Mouse (Mus musculus) CH12.LX (cell line): ENCODE data around the gene March4. TPM values are rescaled to one million over a fixed set of nuclear protein-coding genes. Genes with fewer than 3 reads are reported as not detected.

Experiments used
- DNase-seq: peaks from one replicate; pipeline ENCODE4 v3.0.0-alpha.2; 2013; ENCODE audit errors: extremely low read depth
- H3K27ac ChIP-seq: 2 replicates; pipeline ENCODE4 v1.5.1; 2012; ENCODE audit warnings: low read depth, mild to moderate bottlenecking, control low read depth, moderate library complexity; ENCODE audit not compliant: insufficient read depth
- H3K27me3 ChIP-seq: replicated peaks from 2 replicates; pipeline ENCODE3; 2012; ENCODE audit warnings: inconsistent platforms
- H3K36me3 ChIP-seq, 2 experiments: replicated peaks in 1 of 2; 2 replicates each; pipeline versions ENCODE3 to v1.6.1; 2012; ENCODE audit warnings: inconsistent platforms in 1 of 2, low read length in 1 of 2, mild to moderate bottlenecking in 1 of 2, mixed read lengths in 1 of 2, moderate library complexity in 1 of 2; ENCODE audit not compliant: control insufficient read depth in 1 of 2, insufficient read depth in 1 of 2
- H3K4me1 ChIP-seq, 2 experiments: 2 replicates each; pipeline ENCODE4 v1.6.1; 2012; ENCODE audit warnings: inconsistent platforms in 1 of 2, moderate library complexity in 1 of 2; ENCODE audit not compliant: insufficient read depth in 2 of 2, control insufficient read depth in 1 of 2
- H3K4me2 ChIP-seq: 2 replicates; pipeline ENCODE4 v1.6.1; 2012; ENCODE audit warnings: low read depth, mild to moderate bottlenecking, control low read depth; ENCODE audit not compliant: poor library complexity, insufficient read depth, severe bottlenecking
- H3K4me3 ChIP-seq, 3 experiments: fragments of 150-350 bp in 1 of 3; sonication (generic) in 1 of 3; replicated peaks in 1 of 3; 2 replicates each; pipeline versions ENCODE3 to v1.5.1; 2011 to 2012; ENCODE audit warnings: low read depth in 2 of 3, low read length in 2 of 3, mild to moderate bottlenecking in 2 of 3, moderate library complexity in 2 of 3, control low read depth in 1 of 3, improper control_type of control experiment in 1 of 3, inconsistent platforms in 1 of 3, mixed read lengths in 1 of 3; ENCODE audit not compliant: poor library complexity in 1 of 3
- H3K79me2 ChIP-seq: replicated peaks from 2 replicates; pipeline ENCODE4 v1.6.1; 2012; ENCODE audit warnings: mild to moderate bottlenecking, moderate library complexity; ENCODE audit not compliant: control insufficient read depth, poor library complexity, insufficient read depth, severe bottlenecking; ENCODE audit errors: extremely low read depth
- H3K9ac ChIP-seq: 2 replicates; pipeline ENCODE4 v1.6.1; 2012; ENCODE audit warnings: low read depth, mild to moderate bottlenecking, control low read depth, moderate library complexity; ENCODE audit not compliant: insufficient read depth
- H3K9me3 ChIP-seq: replicated peaks from 2 replicates; pipeline ENCODE3; 2012; ENCODE audit warnings: low read length, inconsistent platforms, mixed read lengths
- BHLHE40 ChIP-seq: IDR thresholded peaks from 2 replicates; pipeline ENCODE4 v1.6.1; 2011; ENCODE audit warnings: mild to moderate bottlenecking, low read depth, low read length, improper control_type of control experiment
- CHD1 ChIP-seq: IDR thresholded peaks from 2 replicates; pipeline ENCODE4 v1.6.1; 2012; ENCODE audit warnings: low read depth, low read length, improper control_type of control experiment, inconsistent platforms
- EP300 ChIP-seq: IDR thresholded peaks from 2 replicates; pipeline ENCODE4 v1.6.1; 2011; ENCODE audit warnings: low read length, improper control_type of control experiment
- ETS1 ChIP-seq: conservative IDR thresholded peaks from 2 replicates; pipeline ENCODE4 v1.6.1; 2012; ENCODE audit warnings: low read depth, mild to moderate bottlenecking, inconsistent platforms, low read length, improper control_type of control experiment, moderate library complexity
- GABPA ChIP-seq: IDR thresholded peaks from 2 replicates; pipeline ENCODE4 v1.6.1; 2012; ENCODE audit warnings: low read depth, low read length, improper control_type of control experiment, inconsistent platforms; ENCODE audit not compliant: insufficient replicate concordance
- HCFC1 ChIP-seq: IDR thresholded peaks from 2 replicates; pipeline ENCODE4 v1.6.1; 2012; ENCODE audit warnings: low read depth, mild to moderate bottlenecking, inconsistent platforms, low read length, improper control_type of control experiment
- IRF4 ChIP-seq: IDR thresholded peaks from 2 replicates; pipeline ENCODE4 v1.6.1; 2014; ENCODE audit warnings: low read depth, mild to moderate bottlenecking, inconsistent platforms, low read length, improper control_type of control experiment
- JUND ChIP-seq: conservative IDR thresholded peaks from 2 replicates; pipeline ENCODE4 v1.6.1; 2011; ENCODE audit warnings: low read depth, low read length, improper control_type of control experiment
- MAFK ChIP-seq: IDR thresholded peaks from 2 replicates; pipeline ENCODE4 v1.6.1; 2011; ENCODE audit warnings: low read length, improper control_type of control experiment; ENCODE audit not compliant: insufficient replicate concordance
- MAX ChIP-seq: IDR thresholded peaks from 2 replicates; pipeline ENCODE4 v1.6.1; 2011; ENCODE audit warnings: low read length, improper control_type of control experiment
- MAZ ChIP-seq: IDR thresholded peaks from 2 replicates; pipeline ENCODE4 v1.6.1; 2012; ENCODE audit warnings: low read depth, mild to moderate bottlenecking, inconsistent platforms, low read length, improper control_type of control experiment, moderate library complexity
- MYC ChIP-seq: IDR thresholded peaks from 2 replicates; pipeline ENCODE4 v1.6.1; 2011; ENCODE audit warnings: low read depth, mild to moderate bottlenecking, improper control_type of control experiment, low read length
- NELFE ChIP-seq: IDR thresholded peaks from 2 replicates; pipeline ENCODE4 v1.6.1; 2011; ENCODE audit warnings: low read depth, low read length, improper control_type of control experiment
- NRF1 ChIP-seq: IDR thresholded peaks from 2 replicates; pipeline ENCODE4 v1.6.1; 2014; ENCODE audit warnings: low read depth, mild to moderate bottlenecking, inconsistent platforms, low read length, improper control_type of control experiment, moderate library complexity
- PAX5 ChIP-seq: IDR thresholded peaks from 2 replicates; pipeline ENCODE4 v1.6.1; 2012; ENCODE audit warnings: low read length, inconsistent platforms, mixed read lengths
- POLR2A ChIP-seq: IDR thresholded peaks from 2 replicates; pipeline ENCODE4 v1.6.1; 2011; ENCODE audit warnings: low read depth, mild to moderate bottlenecking, improper control_type of control experiment, low read length
- POLR2AphosphoS2 ChIP-seq: IDR thresholded peaks from 2 replicates; pipeline ENCODE4 v1.6.1; 2011; ENCODE audit warnings: low read depth, low read length, improper control_type of control experiment
- RAD21 ChIP-seq: IDR thresholded peaks from 2 replicates; pipeline ENCODE4 v1.6.1; 2011; ENCODE audit warnings: low read depth, mild to moderate bottlenecking, low read length, improper control_type of control experiment, moderate library complexity
- RCOR1 ChIP-seq: conservative IDR thresholded peaks from 2 replicates; pipeline ENCODE4 v1.6.1; 2012; ENCODE audit warnings: low read depth, mild to moderate bottlenecking, inconsistent platforms, low read length, improper control_type of control experiment
- SIN3A ChIP-seq: IDR thresholded peaks from 2 replicates; pipeline ENCODE4 v1.6.1; 2012; ENCODE audit warnings: low read length, improper control_type of control experiment, inconsistent platforms
- TBP ChIP-seq: conservative IDR thresholded peaks from 2 replicates; pipeline ENCODE4 v1.6.1; 2011; ENCODE audit warnings: low read depth, low read length, improper control_type of control experiment
- TCF12 ChIP-seq: IDR thresholded peaks from 2 replicates; pipeline ENCODE4 v1.6.1; 2014; ENCODE audit warnings: low read depth, mild to moderate bottlenecking, inconsistent platforms, low read length, improper control_type of control experiment
- UBTF ChIP-seq: IDR thresholded peaks from 2 replicates; pipeline ENCODE4 v1.6.1; 2012; ENCODE audit warnings: low read depth, mild to moderate bottlenecking, inconsistent platforms, low read length, improper control_type of control experiment, moderate library complexity
- USF1 ChIP-seq: IDR thresholded peaks from 2 replicates; pipeline ENCODE4 v1.6.1; 2014; ENCODE audit warnings: low read depth, mild to moderate bottlenecking, inconsistent platforms, low read length, improper control_type of control experiment
- USF2 ChIP-seq: conservative IDR thresholded peaks from 2 replicates; pipeline ENCODE4 v1.6.1; 2011; ENCODE audit warnings: low read depth, low read length, improper control_type of control experiment
- ZC3H11A ChIP-seq: IDR thresholded peaks from 2 replicates; pipeline ENCODE4 v1.6.1; 2012; ENCODE audit warnings: low read depth, mild to moderate bottlenecking, inconsistent platforms, low read length, improper control_type of control experiment
- ZMIZ1 ChIP-seq: IDR thresholded peaks from 2 replicates; pipeline ENCODE4 v1.6.1; 2012; ENCODE audit warnings: low read depth, mild to moderate bottlenecking, inconsistent platforms, low read length, improper control_type of control experiment
- ZNF384 ChIP-seq: IDR thresholded peaks from 2 replicates; pipeline ENCODE4 v1.6.1; 2012; ENCODE audit warnings: low read depth, low read length, improper control_type of control experiment, inconsistent platforms
- dilution Hi-C: fragments of 300-500 bp; cut with MboI; formaldehyde crosslinking; loops from 2 replicates; pipeline ENCODE4 v1.14.3; 2020; ENCODE audit warnings: low sequenced_read_pairs; ENCODE audit not compliant: extremely low pct_unique_long_range_greater_than_20kb, extremely low pct_ligation_motif_present
- in situ Hi-C: fragments of 300-500 bp; cut with MboI; formaldehyde crosslinking; loops from 3 replicates; pipeline ENCODE4 v1.14.3; 2019; ENCODE audit warnings: low sequenced_read_pairs, low pct_ligation_motif_present, low pct_unique_long_range_greater_than_20kb, mixed read lengths
- polyA plus RNA-seq: library from polyadenylated mRNA; unstranded; fragments of >175 nt; gene quantifications from 2 replicates; pipeline ENCODE4 v1.2.1, GENCODE M21; 2012; ENCODE audit warnings: low read depth; ENCODE audit not compliant: insufficient read length
- total RNA-seq, 2 experiments: library from RNA; depleted of rRNA; stranded (reverse); fragments of 300-350 nt in 1 of 2; fragments of >200 nt in 1 of 2; gene quantifications; 2 replicates each; pipeline ENCODE4 v1.2.3; 2012 to 2014

Gene March4
- total and polyA plus RNA-seq, 3 experiments = 0.04 TPM; not detected in 2

- TF ChIP-seq USF2 (no peak), IRF4 (no peak), JUND (no peak), EP300 (no peak), MAFK (no peak), MYC (no peak), POLR2AphosphoS2 (no peak), BHLHE40 (no peak), MAZ (no peak), RAD21 (no peak), TBP (no peak), GABPA (no peak), TCF12 (no peak), NRF1 (no peak), PAX5 (no peak), ZC3H11A (no peak), ZMIZ1 (no peak)
- H3K27me3 ChIP-seq = no peaks in the 10 kb centered on the region
- no peak for DNase-seq
- in situ Hi-C loops = no loop called here
- H3K9me3 ChIP-seq = no peaks in the 10 kb centered on the region
- H3K27ac ChIP-seq = no peak overlapping the region
- peaks cover 3 to 35% of the 10 kb centered on the region in 2 experiments; a peak in 3 of 4 replicates for H3K4me1 ChIP-seq
- H3K4me2 ChIP-seq = no peak overlapping the region
- H3K79me2 ChIP-seq = no peaks in the 10 kb centered on the region
- dilution Hi-C loops = no loop called here
- H3K4me3 ChIP-seq = no peak overlapping the region
- H3K9ac ChIP-seq = no peak overlapping the region
- H3K36me3 ChIP-seq = no peaks in the 10 kb centered on the region
These were observed 32.0 kb upstream of the March4 start for GRCm38 (mm10) chr1:72568725-72569124.

- no peak overlapping the region for H3K4me2 ChIP-seq
- DNase-seq = no peak
- peaks cover 3 to 35% of the 10 kb centered on the region in 2 experiments; a peak in 3 of 4 replicates for H3K4me1 ChIP-seq
- in situ Hi-C loops = no loop called here
- no peak overlapping the region for H3K27ac ChIP-seq
- no peak overlapping the region for H3K9ac ChIP-seq
- H3K79me2 ChIP-seq = no peaks in the 10 kb centered on the region
- no peak overlapping the region for H3K4me3 ChIP-seq
- H3K36me3 ChIP-seq = no peaks in the 10 kb centered on the region
- no peak for TF ChIP-seq SIN3A
- no peak for TF ChIP-seq MAZ
- no peak for TF ChIP-seq MAFK
- TF ChIP-seq ETS1 = no peak
- no peak for TF ChIP-seq UBTF
- no peak for TF ChIP-seq EP300
- no peak for TF ChIP-seq HCFC1
- TF ChIP-seq RCOR1 = no peak
- TF ChIP-seq ZNF384 = no peak
- no peak for TF ChIP-seq NELFE
- no peak for TF ChIP-seq JUND
- no peak for TF ChIP-seq ZC3H11A
- TF ChIP-seq USF1 = no peak
- no peak for TF ChIP-seq POLR2A
- TF ChIP-seq TBP = no peak
- TF ChIP-seq CHD1 = no peak
- no peak for TF ChIP-seq RAD21
- TF ChIP-seq MYC = no peak
- TF ChIP-seq MAX = no peak
- TF ChIP-seq, all 38 proteins: peak for 0
- H3K9me3 ChIP-seq = no peaks in the 10 kb centered on the region
- no peaks in the 10 kb centered on the region for H3K27me3 ChIP-seq
- dilution Hi-C loops = no loop called here
These were observed 30.3 kb upstream of the March4 start for GRCm38 (mm10) chr1:72567056-72567455.
